ENCODE assay signal across 9 mouse cellular contexts in genomic region chrX:8222678-8223421, GRCm38 (mm10). TPM values are rescaled to one million over a fixed set of nuclear protein-coding genes. Genes with fewer than 3 reads are reported as not detected.
DNase-seq lines count a peak whose midpoint lies in the region; ATAC-seq and TF ChIP-seq lines count a peak whose summit lies in the region.
"Had no signal": no experiment of that assay in that cellular context is flagged by ENCODE, and none has a peak within 500 bp of the region (broad histone marks: within the 10 kb centered on the region; RNA-seq: fewer than 3 reads in every experiment).

No protein-coding gene starts in this region.

- no peak overlapping the region for H3K27ac ChIP-seq in stomach, postnatal 0 days (replicated peaks)

- no peaks in the 10 kb centered on the region for H3K4me1 ChIP-seq in stomach, postnatal 0 days (replicated peaks; ENCODE audit: control insufficient read depth, insufficient read depth)

- no peak for TF ChIP-seq EP300 in stomach, postnatal 0 days (optimal IDR thresholded peaks at IDR 0.05)

- DNase-seq in adrenal gland, postnatal 10 days: peak; percentile 7
- DNase-seq in adrenal gland, postnatal 14 days: no peak
- peak; percentile 13 to 20 for DNase-seq in layer of hippocampus, postnatal 10 days (ENCODE audit: low spot score in 2 of 2)
- no peak for DNase-seq in layer of hippocampus, adult 11-12 months (ENCODE audit: low spot score)
- DNase-seq in cerebellum, postnatal 25 days: peak; percentile 55 to 57
- peak; percentile 11 to 42 for DNase-seq in right cerebral cortex, adult 2 months (ENCODE audit: low spot score in 2 of 2)
- no peak for DNase-seq in stomach, postnatal 0 days (ENCODE audit: low spot score)
- no peak for DNase-seq in heart, postnatal 36 days
- DNase-seq: kidney, postnatal 14 days had no signal

- H3K4me3 ChIP-seq in stomach, postnatal 0 days (ENCODE audit: low read depth, low read length): no peak overlapping the region

- TF ChIP-seq CTCF in stomach, postnatal 0 days (IDR thresholded peaks at IDR 0.05; ENCODE audit: low read depth): no peak

- no peak for ATAC-seq in stomach, postnatal 0 days (ENCODE audit: low FRiP score, low TSS enrichment)

- no peak overlapping the region for H3K4me2 ChIP-seq in stomach, postnatal 0 days (replicated peaks; ENCODE audit: low read depth)

- no peaks in the 10 kb centered on the region for H3K27me3 ChIP-seq in stomach, postnatal 0 days (ENCODE audit: control insufficient read depth, insufficient read depth, low read length)

- H3K9me3 ChIP-seq in stomach, postnatal 0 days (ENCODE audit: control insufficient read depth, low read length): no peaks in the 10 kb centered on the region

- no peaks in the 10 kb centered on the region for H3K36me3 ChIP-seq in stomach, postnatal 0 days (ENCODE audit: control insufficient read depth, insufficient read depth, low read length)

- intact Hi-C loops in heart, postnatal 36 days (cut with DNase I): no loop called here

- 41% methylated on average over 7 of the region's 7 CpGs for WGBS in stomach, postnatal 0 days

- no peak overlapping the region for H3K9ac ChIP-seq in stomach, postnatal 0 days (ENCODE audit: low read length)

RNA-seq across cellular contexts. Expression of gene Porcn, which starts 16.5 kb away (rescaled TPM):
- total RNA-seq in adrenal gland, postnatal 10 days (2021): 1 to 10 TPM; 5.4 to 7.8 TPM
- 6.4 and 7.3 TPM in 2 replicates for total RNA-seq in adrenal gland, postnatal 14 days (2021)
- total RNA-seq in layer of hippocampus, postnatal 10 days (2021): 10 to 100 TPM; 68.4 to 75.2 TPM
- 12.5 and 14.3 TPM in 2 replicates for polyA plus RNA-seq in stomach, postnatal 0 days (2015; fragmentation: Nextera tagmentation; extraction: Ambion mirVana)
- 1 to 10 TPM; 3.0 to 3.4 TPM for total RNA-seq in heart, postnatal 36 days (2021)

RNA-seq across cellular contexts. Expression of gene Ftsj1, which starts 29.4 kb away (rescaled TPM):
- total RNA-seq in adrenal gland, postnatal 10 days (2021): 10 to 100 TPM; 18.3 to 22.3 TPM
- 24.7 and 25.3 TPM in 2 replicates for total RNA-seq in adrenal gland, postnatal 14 days (2021)
- 10 to 100 TPM; 24.0 to 27.7 TPM for total RNA-seq in layer of hippocampus, postnatal 10 days (2021)
- 19.9 and 20.3 TPM in 2 replicates for polyA plus RNA-seq in stomach, postnatal 0 days (2015; fragmentation: Nextera tagmentation; extraction: Ambion mirVana)
- total RNA-seq in heart, postnatal 36 days (2021): 10 to 100 TPM; 11.1 to 11.9 TPM

RNA-seq across cellular contexts. Expression of gene Ebp, which starts 29.5 kb away (rescaled TPM):
- total RNA-seq in adrenal gland, postnatal 10 days (2021): 10 to 100 TPM; 41.5 to 53.1 TPM
- total RNA-seq in adrenal gland, postnatal 14 days (2021): 46.2 and 62.0 TPM in 2 replicates
- total RNA-seq in layer of hippocampus, postnatal 10 days (2021): 10 to 100 TPM; 26.8 to 27.7 TPM
- polyA plus RNA-seq in stomach, postnatal 0 days (2015; fragmentation: Nextera tagmentation; extraction: Ambion mirVana): 75.4 and 85.7 TPM in 2 replicates
- total RNA-seq in heart, postnatal 36 days (2021): 10 to 100 TPM; 19.6 to 25.1 TPM

RNA-seq across cellular contexts. Expression of gene Tbc1d25, which starts 46.9 kb away (rescaled TPM):
- 1 to 10 TPM; 7.3 to 8.0 TPM for total RNA-seq in adrenal gland, postnatal 10 days (2021)
- 8.0 and 11.0 TPM in 2 replicates for total RNA-seq in adrenal gland, postnatal 14 days (2021)
- total RNA-seq in layer of hippocampus, postnatal 10 days (2021): 10 to 100 TPM; 15.1 to 16.0 TPM
- polyA plus RNA-seq in stomach, postnatal 0 days (2015; fragmentation: Nextera tagmentation; extraction: Ambion mirVana): 6.2 and 6.9 TPM in 2 replicates
- total RNA-seq in heart, postnatal 36 days (2021): 1 to 10 TPM; 3.9 to 5.6 TPM

RNA-seq across cellular contexts. Expression of gene Slc38a5, which starts 48.1 kb away (rescaled TPM):
- total RNA-seq in adrenal gland, postnatal 10 days (2021): 1 to 10 TPM; 2.5 to 2.7 TPM
- total RNA-seq in adrenal gland, postnatal 14 days (2021): 2.5 TPM in 1 of 2 replicates, not detected in the other
- total RNA-seq in layer of hippocampus, postnatal 10 days (2021): 10 to 100 TPM; 17.6 to 28.1 TPM
- polyA plus RNA-seq in stomach, postnatal 0 days (2015; fragmentation: Nextera tagmentation; extraction: Ambion mirVana): 5.2 and 6.4 TPM in 2 replicates
- under 1 TPM; 0.65 to 0.89 TPM for total RNA-seq in heart, postnatal 36 days (2021)

Comparison
In these comparisons a context has a peak if more than half of its experiments do, and no peak if none do; other contexts are left out.
1. DNase-seq: peak in adrenal gland, postnatal 10 days (single experiment), layer of hippocampus, postnatal 10 days (2 of 2), cerebellum, postnatal 25 days (2 of 2) and right cerebral cortex, adult 2 months (2 of 2); none in adrenal gland, postnatal 14 days (single experiment), layer of hippocampus, adult 11-12 months (single experiment), stomach, postnatal 0 days (single experiment) and heart, postnatal 36 days (0 of 2).